ENCODE assay signal across 19 mouse cellular contexts in the genomic region with DNA sequence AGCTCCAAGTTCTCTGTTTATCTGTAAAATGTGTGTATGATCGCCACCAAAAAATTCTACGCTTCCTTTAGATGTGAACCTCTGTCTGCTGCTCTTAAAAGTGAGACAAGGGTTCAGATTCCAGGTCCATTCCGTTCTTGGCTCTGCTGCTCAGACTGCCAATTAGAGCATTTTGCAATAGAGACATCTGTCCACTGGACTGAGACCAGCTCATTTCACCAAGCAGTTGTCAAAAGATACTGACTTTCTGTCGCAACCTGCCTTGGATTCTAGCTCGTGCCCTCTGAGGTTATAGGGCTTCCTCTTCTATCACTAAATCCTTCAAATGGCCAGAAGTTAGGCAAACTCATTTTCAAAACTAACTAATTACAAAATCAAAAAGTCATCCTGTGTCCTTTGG.
DNase-seq lines count a peak whose midpoint lies in the region; ATAC-seq and TF ChIP-seq lines count a peak whose summit lies in the region.
"Had no signal": no experiment of that assay in that cellular context is flagged by ENCODE, and none has a peak within 500 bp of the region (broad histone marks: within the 10 kb centered on the region; RNA-seq: fewer than 3 reads in every experiment).

No protein-coding gene starts in this region.

- peaks cover 3% of the 10 kb centered on the region; the same call in 1 of the 2 replicates for H3K4me1 ChIP-seq in liver, adult 2 months (ENCODE audit: control insufficient read depth, insufficient read depth, low read length)
- H3K4me1 ChIP-seq in liver, postnatal 0 days (ENCODE audit: insufficient read depth), result no peaks in the 10 kb centered on the region
- H3K4me1 ChIP-seq: limb, embryonic 12.5 days; midbrain, embryonic 12.5 days had no signal

- TF ChIP-seq POLR2A in liver, adult 2 months (IDR thresholded peaks at IDR 0.05; ENCODE audit: extremely low read depth, insufficient read depth, low read length), result no peak
- no peak for TF ChIP-seq POLR2A in brain, embryonic 14.5 days (IDR thresholded peaks at IDR 0.05; ENCODE audit: borderline replicate concordance, extremely low read depth, insufficient read depth, insufficient read length, poor library complexity, severe bottlenecking)

- no peak for TF ChIP-seq CTCF in liver, adult 2 months (IDR thresholded peaks at IDR 0.05; ENCODE audit: low read depth, low read length)
- no peak for TF ChIP-seq CTCF in liver, postnatal 0 days (IDR thresholded peaks at IDR 0.05; ENCODE audit: low read depth)
- no peak for TF ChIP-seq CTCF in brain, embryonic 14.5 days (IDR thresholded peaks at IDR 0.05; ENCODE audit: borderline replicate concordance, extremely low read depth, insufficient read depth, insufficient read length)

- TF ChIP-seq EP300 in liver, postnatal 0 days (IDR thresholded peaks at IDR 0.05; ENCODE audit: low read depth), result no peak

- no peak for ATAC-seq in liver, postnatal 0 days
- ATAC-seq: activated CD4-positive, CD25-positive, alpha-beta regulatory T cell, adult 4 months; hindbrain, postnatal 0 days; Patski had no signal

- no peaks in the 10 kb centered on the region for H3K27me3 ChIP-seq in liver, adult 2 months (ENCODE audit: control insufficient read depth, insufficient read depth, low read length)
- no peaks in the 10 kb centered on the region for H3K27me3 ChIP-seq in liver, postnatal 0 days (ENCODE audit: insufficient read depth, low read length)
- H3K27me3 ChIP-seq: limb, embryonic 12.5 days; midbrain, embryonic 12.5 days had no signal

- no peaks in the 10 kb centered on the region for H3K36me3 ChIP-seq in liver, adult 2 months (ENCODE audit: control insufficient read depth, insufficient read depth, low read length)
- no peaks in the 10 kb centered on the region for H3K36me3 ChIP-seq in liver, postnatal 0 days (replicated peaks; ENCODE audit: insufficient read depth, low read length)
- H3K36me3 ChIP-seq: limb, embryonic 12.5 days; midbrain, embryonic 12.5 days had no signal

- H3K9me3 ChIP-seq in liver, postnatal 0 days (ENCODE audit: low read length), result no peaks in the 10 kb centered on the region
- H3K9me3 ChIP-seq: limb, embryonic 12.5 days; midbrain, embryonic 12.5 days had no signal

- 16% methylated on average over 5 of the region's 5 CpGs for WGBS in liver, adult 2 months
- WGBS in liver, postnatal 0 days (ENCODE audit: insufficient replicate concordance), result 68% methylated on average over 5 of the region's 5 CpGs

- no peak overlapping the region for H3K9ac ChIP-seq in liver, adult 2 months (ENCODE audit: low read depth, low read length)
- no peak overlapping the region for H3K9ac ChIP-seq in liver, postnatal 0 days (replicated peaks)
- H3K9ac ChIP-seq: limb, embryonic 12.5 days; liver, embryonic 14.5 days; midbrain, embryonic 12.5 days had no signal

- H3K79me2 ChIP-seq in liver, adult 2 months (ENCODE audit: control insufficient read depth, insufficient read depth, low read length), result no peaks in the 10 kb centered on the region

- DNase-seq in cerebellum, postnatal 14 days, result peak; percentile 4 to 16
- DNase-seq in cerebellum, adult 9-11 months, result no peak
- DNase-seq in liver, adult 2 months (ENCODE audit: extremely low read depth, low read depth, low spot score), result peak; percentile 99
- no peak for DNase-seq in liver, postnatal 0 days
- peak; percentile 73 for DNase-seq in brain, embryonic 14.5 days (ENCODE audit: low read depth)
- no peak for DNase-seq in right cerebral cortex, postnatal 36 days (ENCODE audit: low spot score in 2 of 2)
- DNase-seq in layer of hippocampus, adult 11-12 months (ENCODE audit: low spot score), result no peak
- DNase-seq: cerebellum, postnatal 25 days; heart, postnatal 4 days; kidney, adult 11 months; kidney, postnatal 14 days; right cerebral cortex, postnatal 25 days; thymus, postnatal 4 days had no signal

- no peak overlapping the region for H3K4me3 ChIP-seq in liver, adult 2 months (ENCODE audit: insufficient read depth, low read depth, low read length)
- H3K4me3 ChIP-seq in liver, postnatal 0 days (ENCODE audit: low read depth, low read length), result no peak overlapping the region
- H3K4me3 ChIP-seq: limb, embryonic 12.5 days; midbrain, embryonic 12.5 days had no signal

- no peak overlapping the region for H3K4me2 ChIP-seq in liver, postnatal 0 days (ENCODE audit: low read depth, low read length)
- H3K4me2 ChIP-seq: limb, embryonic 12.5 days; midbrain, embryonic 12.5 days had no signal

- no peak overlapping the region for H3K27ac ChIP-seq in liver, adult 2 months (replicated peaks; ENCODE audit: insufficient read depth, low read depth, low read length)
- no peak overlapping the region for H3K27ac ChIP-seq in liver, postnatal 0 days (ENCODE audit: low read depth)
- H3K27ac ChIP-seq: hindbrain, postnatal 0 days; limb, embryonic 12.5 days; liver, embryonic 14.5 days; midbrain, embryonic 12.5 days had no signal

Comparison
In these comparisons a context has a peak if more than half of its experiments do, and no peak if none do; other contexts are left out.
1. DNase-seq: peak in cerebellum, postnatal 14 days (2 of 2), liver, adult 2 months (single experiment) and brain, embryonic 14.5 days (single experiment); none in cerebellum, adult 9-11 months (single experiment), liver, postnatal 0 days (single experiment), right cerebral cortex, postnatal 36 days (0 of 2) and layer of hippocampus, adult 11-12 months (single experiment).